Mouse (Mus musculus) limb, embryonic 11.5 days (tissue): ENCODE data around the gene Pak4. TPM values are rescaled to one million over a fixed set of nuclear protein-coding genes. Genes with fewer than 3 reads are reported as not detected.
"Not testable (repeated sequence)": the region's sequence is repeated elsewhere in the genome, so short reads cannot be mapped to it uniquely, and the experiment has no call there.

Source experiments
- ATAC-seq: fragments of 200-750 bp; cut with Nextera tagmentation; 2 replicates; pipeline ENCODE4 v1.8.0; 2017; ENCODE audit warnings: low read depth; ENCODE audit not compliant: insufficient number of reproducible peaks, low FRiP score, low TSS enrichment
- DNase-seq: peaks from one replicate; pipeline ENCODE4 v3.0.0-alpha.2; 2015; ENCODE audit warnings: low spot score
- H3K27ac ChIP-seq: fragments of 300-500 bp; sonication (generic); replicated peaks from 2 replicates; pipeline ENCODE4 v1.5.1; 2014; ENCODE audit warnings: low read depth, mild to moderate bottlenecking, low read length
- H3K27me3 ChIP-seq: fragments of 300-500 bp; sonication (generic); 2 replicates; pipeline ENCODE4 v1.6.1; 2014; ENCODE audit warnings: mild to moderate bottlenecking, low read length, mixed read lengths; ENCODE audit not compliant: control insufficient read depth, insufficient read depth
- H3K36me3 ChIP-seq: fragments of 300-500 bp; sonication (generic); 2 replicates; pipeline ENCODE4 v1.6.1; 2014; ENCODE audit warnings: mild to moderate bottlenecking, low read length, moderate library complexity, mixed read lengths; ENCODE audit not compliant: control insufficient read depth, insufficient read depth
- H3K4me1 ChIP-seq: fragments of 300-500 bp; sonication (generic); 2 replicates; pipeline ENCODE4 v1.6.1; 2014; ENCODE audit warnings: low read length, mixed read lengths; ENCODE audit not compliant: control insufficient read depth, insufficient read depth
- H3K4me2 ChIP-seq: fragments of 300-500 bp; sonication (generic); 2 replicates; pipeline ENCODE4 v1.6.1; 2014; ENCODE audit warnings: low read depth, mild to moderate bottlenecking, moderate library complexity; ENCODE audit not compliant: severe bottlenecking
- H3K4me3 ChIP-seq: fragments of 300-500 bp; sonication (generic); 2 replicates; pipeline ENCODE4 v1.5.1; 2014; ENCODE audit warnings: low read depth, low read length
- H3K9ac ChIP-seq: fragments of 300-500 bp; sonication (generic); 2 replicates; pipeline ENCODE4 v1.6.1; 2014; ENCODE audit warnings: mild to moderate bottlenecking, low read length
- H3K9me3 ChIP-seq: fragments of 300-500 bp; sonication (generic); 2 replicates; pipeline ENCODE4 v1.6.1; 2016; ENCODE audit warnings: low read length; ENCODE audit not compliant: control insufficient read depth
- WGBS: fragments of 180-500 bp; shearing (Covaris S2); extraction: QIAGEN DNeasy Blood & Tissue Kit; methylation state at CpG from one replicate; pipeline ENCODE4 v1.1.7; 2014; 5-methylcytosine and 5-hydroxymethylcytosine counted together
- polyA plus RNA-seq: library from polyadenylated mRNA; unstranded; fragments of >200 nt; fragmentation: Nextera tagmentation; extraction: Ambion mirVana; gene quantifications from 2 replicates; pipeline ENCODE4 v1.2.1, GENCODE M21; 2014

Pak4 gene
- polyA plus RNA-seq, 1 experiment from 2014 or later: 37.4 TPM

DNA sequence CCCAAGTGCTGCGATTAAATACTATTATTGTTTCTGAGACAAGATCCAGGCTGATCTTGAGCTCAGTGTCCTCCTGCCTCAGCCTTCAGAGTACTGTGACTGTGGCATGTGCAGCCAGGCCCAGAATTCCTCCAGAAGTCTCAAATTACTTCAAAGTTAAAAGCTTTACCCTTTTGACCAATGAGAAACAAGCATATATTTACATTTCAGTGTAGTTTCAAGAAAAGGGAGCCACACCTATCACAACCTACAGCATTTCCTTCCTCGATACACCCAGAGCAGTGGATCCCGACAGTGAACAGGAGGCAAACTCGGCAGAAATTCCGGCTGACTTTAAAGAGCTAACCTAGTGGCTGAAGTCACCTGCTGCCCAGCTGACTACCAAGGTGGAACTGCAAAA lies 26.8 kb upstream of the Pak4 start:
- Histone ChIP-seq H3K27me3 (peaks cover 15% of the 10 kb centered on the region), H3K36me3 (no peaks in the 10 kb centered on the region), H3K27ac (no peak overlapping the region), H3K4me2 (no peak overlapping the region), H3K4me3 (no peak overlapping the region), H3K4me1 (no peaks in the 10 kb centered on the region), H3K9me3 (no peaks in the 10 kb centered on the region), H3K9ac (no peak overlapping the region)
- no peak for ATAC-seq
- DNase-seq: no peak
- 79% methylated on average over 5 of the region's 5 CpGs for WGBS

DNA sequence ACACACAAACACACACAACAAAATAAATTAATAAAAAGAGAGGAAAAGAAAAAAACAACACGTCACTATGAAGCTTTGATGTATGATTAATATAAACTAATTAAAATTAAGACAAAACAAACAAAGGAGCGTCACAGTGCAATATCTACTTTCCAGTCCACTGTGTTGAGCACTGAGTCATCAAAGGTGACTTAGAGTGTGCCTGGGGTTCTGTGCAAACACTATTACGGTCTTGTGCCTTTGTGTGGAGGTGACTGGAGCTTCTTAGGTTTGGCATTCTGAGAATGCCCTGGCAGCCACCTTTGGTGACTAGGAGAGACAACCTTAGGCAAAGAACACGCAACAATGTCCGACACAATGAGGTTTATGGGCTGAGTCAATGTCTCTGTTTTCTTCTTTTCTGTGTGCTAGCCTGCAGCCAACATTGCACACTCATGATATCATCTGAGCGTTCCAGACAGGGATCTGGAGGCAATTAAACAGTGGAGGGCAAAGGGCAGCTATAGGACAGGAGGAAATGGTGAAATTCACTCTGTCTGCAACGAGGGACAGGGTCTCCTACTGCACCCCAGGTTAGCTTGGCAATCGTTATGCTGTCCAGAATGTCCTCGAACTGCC lies 21.2 kb upstream of the Pak4 start:
- 44% methylated on average over 9 of the region's 9 CpGs for WGBS
- no peak for ATAC-seq
- Histone ChIP-seq H3K4me2 (no peak overlapping the region), H3K9me3 (no peaks in the 10 kb centered on the region), H3K27ac (no peak overlapping the region), H3K4me3 (no peak overlapping the region), H3K27me3 (no peaks in the 10 kb centered on the region), H3K9ac (no peak overlapping the region), H3K4me1 (no peaks in the 10 kb centered on the region), H3K36me3 (no peaks in the 10 kb centered on the region)
- DNase-seq: no peak

DNA sequence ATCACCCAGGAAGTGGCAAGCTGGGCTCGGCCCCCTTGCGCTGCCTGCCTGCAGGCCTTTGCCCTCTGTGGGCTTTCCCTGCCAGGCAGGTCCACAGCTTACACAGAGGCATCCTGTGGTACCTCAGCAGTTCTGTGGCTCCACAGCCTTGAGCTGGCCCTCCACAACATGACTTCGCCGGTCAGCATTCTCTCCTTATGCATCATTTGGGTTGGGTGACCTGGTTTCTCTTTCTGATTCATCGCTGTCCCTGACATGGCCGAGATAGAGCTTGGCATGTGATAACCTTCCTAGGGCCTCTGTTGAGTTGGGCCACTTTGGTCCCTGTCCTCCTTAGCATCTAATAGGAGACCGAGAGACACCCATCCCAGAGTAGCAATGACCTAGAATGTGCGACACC lies 8.0 kb upstream of the Pak4 start:
- 88% methylated on average over 8 of the region's 8 CpGs for WGBS
- H3K4me2 ChIP-seq: no peak overlapping the region
- no peaks in the 10 kb centered on the region for H3K27me3 ChIP-seq
- no peaks in the 10 kb centered on the region for H3K36me3 ChIP-seq
- no peaks in the 10 kb centered on the region for H3K9me3 ChIP-seq
- H3K27ac ChIP-seq: no peak overlapping the region
- ATAC-seq: no peak
- H3K4me1 ChIP-seq: no peaks in the 10 kb centered on the region
- H3K4me3 ChIP-seq: no peak overlapping the region
- no peak overlapping the region for H3K9ac ChIP-seq
- no peak for DNase-seq

DNA sequence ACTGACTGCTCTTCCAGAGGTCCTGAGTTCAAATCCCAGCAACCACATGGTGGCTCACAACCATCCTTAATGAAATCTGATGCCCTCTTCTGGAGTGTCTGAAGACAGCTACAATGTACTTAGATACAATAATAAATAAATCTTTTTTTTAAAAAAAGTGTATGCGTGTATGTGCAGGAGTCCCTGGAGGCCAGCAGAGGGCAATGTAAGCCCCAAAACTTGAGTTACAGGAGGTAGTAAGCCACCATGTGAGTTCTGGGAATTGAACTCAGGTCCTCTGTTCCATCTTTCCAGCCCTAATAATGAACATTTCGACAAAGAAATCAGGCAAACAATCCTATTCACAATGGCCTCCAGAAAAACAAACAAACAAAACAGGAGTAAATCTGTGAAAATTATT lies 5.8 kb upstream of the Pak4 start:
- H3K4me3 ChIP-seq, H3K27ac ChIP-seq, DNase-seq, H3K36me3 ChIP-seq, H3K4me2 ChIP-seq, ATAC-seq, H3K9me3 ChIP-seq, H3K4me1 ChIP-seq, H3K9ac ChIP-seq, H3K27me3 ChIP-seq: not testable (repeated sequence)
- WGBS: 77% methylated on average over 2 of the region's 2 CpGs

DNA sequence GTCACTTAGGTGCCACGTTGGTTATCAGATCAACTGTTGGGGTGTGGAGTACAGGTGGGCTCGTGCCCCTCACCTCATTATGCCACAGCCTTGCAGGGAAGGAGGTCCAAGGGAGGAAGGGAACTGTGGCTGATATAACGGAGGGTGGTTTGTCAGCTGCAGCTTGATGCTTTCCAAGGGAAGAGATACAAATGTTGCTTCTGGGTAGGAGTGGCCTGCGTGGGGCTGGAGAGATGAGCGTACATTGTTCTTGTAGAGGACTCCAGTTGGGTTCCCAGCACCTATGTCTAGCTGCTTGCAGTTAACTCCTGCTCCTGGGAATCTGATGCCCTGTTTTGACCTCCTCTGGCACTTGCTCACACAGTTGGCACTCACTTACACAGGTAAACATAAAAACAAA lies 5.2 kb upstream of the Pak4 start:
- no peak overlapping the region for H3K4me2 ChIP-seq
- H3K27ac ChIP-seq: no peak overlapping the region
- no peaks in the 10 kb centered on the region for H3K27me3 ChIP-seq
- no peaks in the 10 kb centered on the region for H3K36me3 ChIP-seq
- DNase-seq: no peak
- no peak overlapping the region for H3K9ac ChIP-seq
- H3K4me3 ChIP-seq: no peak overlapping the region
- H3K9me3 ChIP-seq: no peaks in the 10 kb centered on the region
- WGBS: 76% methylated on average over 5 of the region's 5 CpGs
- no peak for ATAC-seq
- H3K4me1 ChIP-seq: no peaks in the 10 kb centered on the region

DNA sequence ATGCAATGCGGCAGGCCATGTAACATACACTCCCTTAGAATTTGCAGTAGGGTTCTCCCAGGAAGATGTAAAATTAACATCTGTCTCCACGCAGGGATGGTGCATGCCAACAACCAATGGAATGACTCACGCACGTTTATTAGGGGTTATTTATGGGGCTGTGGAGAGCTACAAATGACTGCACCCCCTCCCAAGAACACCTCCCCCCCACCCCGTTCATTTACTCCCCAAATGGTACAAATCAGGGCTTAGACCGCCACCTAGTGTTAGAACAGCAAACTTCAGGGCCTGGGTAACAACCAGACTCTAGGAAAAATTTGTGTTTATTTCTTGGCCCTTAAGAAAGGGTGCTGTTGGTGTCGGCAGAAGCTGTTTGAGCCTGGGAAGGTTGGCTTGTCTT lies 3.7 kb upstream of the Pak4 start:
- no peak overlapping the region for H3K4me3 ChIP-seq
- 19% methylated on average over 7 of the region's 7 CpGs for WGBS

DNA sequence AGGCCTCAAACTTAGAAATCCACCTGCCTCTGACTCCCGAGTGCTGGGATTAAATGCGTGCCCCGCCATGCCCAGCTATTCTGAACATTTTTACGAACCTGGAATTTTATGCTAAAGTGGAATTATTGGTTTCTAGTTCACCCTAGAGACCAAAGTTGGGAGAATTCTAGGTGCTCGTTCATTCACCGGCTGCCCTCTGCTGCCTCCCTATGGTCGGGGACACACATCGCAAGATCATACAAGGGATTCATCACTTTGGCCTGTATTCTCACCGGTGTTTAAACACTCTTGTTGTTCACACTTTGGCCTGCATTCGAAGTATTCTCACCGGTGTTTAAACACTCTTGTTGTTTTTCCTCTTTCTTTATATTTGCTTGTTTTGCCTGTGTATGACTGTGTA lies 3.0 kb upstream of the Pak4 start:
- Histone ChIP-seq H3K36me3 (no peaks in the 10 kb centered on the region), H3K27me3 (no peaks in the 10 kb centered on the region), H3K4me3 (no peak overlapping the region), H3K9me3 (no peaks in the 10 kb centered on the region), H3K4me1 (peaks cover 12% of the 10 kb centered on the region), H3K4me2 (no peak overlapping the region), H3K27ac (no peak overlapping the region), H3K9ac (no peak overlapping the region)
- 15% methylated on average over 11 of the region's 11 CpGs for WGBS
- ATAC-seq (no peak), DNase-seq (peak; percentile 74)

More for the DNA sequence above, 3.7 kb upstream of the Pak4 start:
- no peaks in the 10 kb centered on the region for H3K36me3 ChIP-seq
- H3K9ac ChIP-seq: no peak overlapping the region
- ATAC-seq (no peak), DNase-seq (peak; percentile 74)
- no peaks in the 10 kb centered on the region for H3K27me3 ChIP-seq
- no peak overlapping the region for H3K27ac ChIP-seq
- no peak overlapping the region for H3K4me2 ChIP-seq
- peaks cover 6% of the 10 kb centered on the region for H3K4me1 ChIP-seq
- no peaks in the 10 kb centered on the region for H3K9me3 ChIP-seq

DNA sequence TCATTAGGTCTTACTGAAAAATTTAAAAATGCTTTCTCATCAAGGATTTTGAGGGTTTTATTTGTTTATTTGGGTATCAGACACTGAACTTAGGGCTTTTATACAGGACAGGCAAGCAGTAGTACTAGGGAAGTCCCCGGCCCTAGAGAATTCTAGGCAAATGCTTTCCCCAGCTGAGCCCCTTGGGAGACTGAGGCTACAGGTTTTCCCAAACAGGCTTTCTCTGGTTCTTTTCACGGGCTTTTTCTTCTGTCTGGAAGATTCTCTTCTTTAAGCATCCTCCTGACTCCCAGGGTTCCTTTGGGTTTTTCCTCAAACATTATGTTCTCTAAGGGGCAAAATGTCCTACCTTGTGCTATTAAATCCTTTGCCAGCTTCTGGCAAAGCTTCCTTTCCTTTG lies 966 bp upstream of the Pak4 start:
- H3K4me3 ChIP-seq: no peak overlapping the region
- H3K4me2 ChIP-seq: no peak overlapping the region
- peaks cover 18% of the 10 kb centered on the region for H3K4me1 ChIP-seq
- H3K27ac ChIP-seq: no peak overlapping the region
- no peak for ATAC-seq
- H3K9me3 ChIP-seq: no peaks in the 10 kb centered on the region
- no peaks in the 10 kb centered on the region for H3K36me3 ChIP-seq
- H3K9ac ChIP-seq: no peak overlapping the region
- no peaks in the 10 kb centered on the region for H3K27me3 ChIP-seq
- no peak for DNase-seq
- 71% methylated on average over 2 of the region's 2 CpGs for WGBS

DNA sequence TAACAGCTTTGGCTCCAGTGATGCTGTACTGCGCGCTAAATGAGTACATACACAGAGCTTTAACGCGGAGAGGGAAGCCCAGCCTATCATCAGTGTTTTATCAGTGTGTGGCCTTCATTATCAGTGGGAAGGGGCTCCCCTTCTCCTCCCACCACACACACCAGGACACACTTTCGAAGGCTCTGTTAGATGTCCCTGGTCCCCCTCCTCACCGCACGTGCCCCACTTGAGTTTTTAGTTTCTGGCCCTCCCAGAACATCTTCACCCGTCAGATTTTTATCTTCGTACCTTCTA lies 761 bp downstream of the Pak4 start:
- Histone ChIP-seq H3K27me3 (no peaks in the 10 kb centered on the region), H3K9me3 (no peaks in the 10 kb centered on the region), H3K4me3 (peak overlapping the region; percentile 65), H3K4me2 (peak overlapping the region; percentile 88), H3K9ac (peak overlapping the region; percentile 72), H3K36me3 (no peaks in the 10 kb centered on the region), H3K4me1 (peaks cover 31% of the 10 kb centered on the region), H3K27ac (peak overlapping the region; percentile 73; the same call in 1 of the 2 replicates)
- ATAC-seq: no peak
- DNase-seq: no peak
- WGBS: 12% methylated on average over 9 of the region's 9 CpGs
